Comparison of ENCODE assay signal across 9 mouse cellular contexts in genomic region chr11:121041212-121041611, GRCm38 (mm10). TPM values are rescaled to one million over a fixed set of nuclear protein-coding genes. Genes with fewer than 3 reads are reported as not detected.
A peak's percentile ranks its signal among the peaks of the same experiment; 100 is the strongest.
DNase-seq lines count a peak whose midpoint lies in the region; ATAC-seq and TF ChIP-seq lines count a peak whose summit lies in the region.
"Had no signal": no experiment of that assay in that cellular context is flagged by ENCODE, and none has a peak within 500 bp of the region (broad histone marks: within the 10 kb centered on the region; RNA-seq: fewer than 3 reads in every experiment).

No protein-coding gene starts in this region.

- H3K27ac ChIP-seq in embryonic facial prominence, embryonic 11.5 days (replicated peaks; ENCODE audit: low read depth, low read length), result no peak overlapping the region
- H3K27ac ChIP-seq in heart, embryonic 10.5 days, result no peak overlapping the region
- no peak overlapping the region for H3K27ac ChIP-seq in layer of hippocampus, adult 2 months
- H3K27ac ChIP-seq: midbrain, embryonic 12.5 days had no signal

- no peak overlapping the region for H3K9ac ChIP-seq in embryonic facial prominence, embryonic 11.5 days (replicated peaks; ENCODE audit: low read length)
- H3K9ac ChIP-seq: midbrain, embryonic 12.5 days had no signal

- H3K4me3 ChIP-seq in embryonic facial prominence, embryonic 11.5 days (ENCODE audit: low read depth, low read length), result no peak overlapping the region
- H3K4me3 ChIP-seq in heart, embryonic 10.5 days, result no peak overlapping the region
- H3K4me3 ChIP-seq in layer of hippocampus, adult 2 months, result no peak overlapping the region
- H3K4me3 ChIP-seq: midbrain, embryonic 12.5 days had no signal

- no peaks in the 10 kb centered on the region for H3K9me3 ChIP-seq in embryonic facial prominence, embryonic 11.5 days (replicated peaks; ENCODE audit: control insufficient read depth, low read length)
- H3K9me3 ChIP-seq in heart, embryonic 10.5 days, result no peaks in the 10 kb centered on the region
- H3K9me3 ChIP-seq: midbrain, embryonic 12.5 days had no signal

- DNase-seq in ES-CJ7 (ENCODE audit: low read depth, low spot score), result peak; percentile 84
- DNase-seq in adrenal gland, postnatal 36 days, result peak; percentile 91 to 92
- DNase-seq in embryonic facial prominence, embryonic 11.5 days (ENCODE audit: low spot score), result peak; percentile 86
- peak; percentile 86 for DNase-seq in heart, embryonic 10.5 days (ENCODE audit: low spot score)
- peak; percentile 72 to 89 for DNase-seq in layer of hippocampus, adult 2 months (ENCODE audit: low spot score in 2 of 2)
- DNase-seq in lung, postnatal 10 days, result peak; percentile 94
- DNase-seq in right cerebral cortex, postnatal 36 days (ENCODE audit: low spot score in 2 of 2), result peak; percentile 56 to 64
- peak; percentile 83 to 85 for DNase-seq in urinary bladder, postnatal 36 days (ENCODE audit: low spot score in 2 of 2)

- no peaks in the 10 kb centered on the region for H3K4me1 ChIP-seq in embryonic facial prominence, embryonic 11.5 days (ENCODE audit: control insufficient read depth, insufficient read depth, low read length)
- H3K4me1 ChIP-seq in heart, embryonic 10.5 days, result 0 out of 2 replicates have a peak, but pooled peaks cover 5% of the 10 kb centered on the region
- H3K4me1 ChIP-seq: midbrain, embryonic 12.5 days had no signal

- 10% methylated on average over 4 of the region's 4 CpGs for WGBS in embryonic facial prominence, embryonic 11.5 days
- WGBS in heart, embryonic 10.5 days, result 6% methylated on average over 4 of the region's 4 CpGs

- ATAC-seq in embryonic facial prominence, embryonic 11.5 days (replicated peaks; ENCODE audit: insufficient number of reproducible peaks, low FRiP score, low TSS enrichment, low read depth), result no peak

- no peaks in the 10 kb centered on the region; the same call in 1 of the 2 replicates for H3K27me3 ChIP-seq in embryonic facial prominence, embryonic 11.5 days (ENCODE audit: control insufficient read depth, insufficient read depth, low read length)
- H3K27me3 ChIP-seq in heart, embryonic 10.5 days (ENCODE audit: insufficient read depth, poor library complexity, severe bottlenecking), result peaks cover 41% of the 10 kb centered on the region
- H3K27me3 ChIP-seq: midbrain, embryonic 12.5 days had no signal

- H3K36me3 ChIP-seq in embryonic facial prominence, embryonic 11.5 days (replicated peaks; ENCODE audit: control insufficient read depth, insufficient read depth, low read depth, low read length), result no peaks in the 10 kb centered on the region
- no peaks in the 10 kb centered on the region for H3K36me3 ChIP-seq in heart, embryonic 10.5 days
- H3K36me3 ChIP-seq: midbrain, embryonic 12.5 days had no signal

- H3K4me2 ChIP-seq in embryonic facial prominence, embryonic 11.5 days (ENCODE audit: low read depth, low read length), result no peak overlapping the region
- H3K4me2 ChIP-seq: midbrain, embryonic 12.5 days had no signal

- TF ChIP-seq CTCF in layer of hippocampus, adult 2 months (conservative IDR thresholded peaks at IDR 0.05), result peak; percentile 88

RNA-seq across cellular contexts. Expression of gene Cd7, which starts 2.0 kb away (rescaled TPM):
- total RNA-seq in adrenal gland, postnatal 36 days (2021), result under 1 TPM; 0.30 to 0.53 TPM
- not detected in 2 replicates for polyA plus RNA-seq in embryonic facial prominence, embryonic 11.5 days (2014; fragmentation: Nextera tagmentation; extraction: Ambion mirVana)
- not detected in 2 replicates for polyA plus RNA-seq in heart, embryonic 10.5 days (2016; fragmentation: Nextera tagmentation; extraction: Ambion mirVana)
- total RNA-seq in layer of hippocampus, adult 2 months (2021), result not detected
- polyA plus RNA-seq: midbrain, embryonic 12.5 days had no signal

RNA-seq across cellular contexts. Expression of gene Sectm1b, which starts 22.2 kb away (rescaled TPM):
- total RNA-seq in adrenal gland, postnatal 36 days (2021), result not detected
- polyA plus RNA-seq in embryonic facial prominence, embryonic 11.5 days (2014; fragmentation: Nextera tagmentation; extraction: Ambion mirVana), result not detected in 2 replicates
- not detected in 2 replicates for polyA plus RNA-seq in heart, embryonic 10.5 days (2016; fragmentation: Nextera tagmentation; extraction: Ambion mirVana)
- total RNA-seq in layer of hippocampus, adult 2 months (2021), result not detected
- polyA plus RNA-seq: midbrain, embryonic 12.5 days had no signal

RNA-seq across cellular contexts. Expression of gene Sectm1a, which starts 39.8 kb away (rescaled TPM):
- total RNA-seq in adrenal gland, postnatal 36 days (2021), result not detected
- polyA plus RNA-seq in embryonic facial prominence, embryonic 11.5 days (2014; fragmentation: Nextera tagmentation; extraction: Ambion mirVana), result not detected in 2 replicates
- polyA plus RNA-seq in heart, embryonic 10.5 days (2016; fragmentation: Nextera tagmentation; extraction: Ambion mirVana), result not detected in 2 replicates
- total RNA-seq in layer of hippocampus, adult 2 months (2021), result not detected
- polyA plus RNA-seq: midbrain, embryonic 12.5 days had no signal

RNA-seq across cellular contexts. Expression of gene Csnk1d, which starts 50.1 kb away (rescaled TPM):
- total RNA-seq in adrenal gland, postnatal 36 days (2021), result 100 to 1,000 TPM; 126 to 127 TPM
- polyA plus RNA-seq in embryonic facial prominence, embryonic 11.5 days (2014; fragmentation: Nextera tagmentation; extraction: Ambion mirVana), result 60.3 and 66.1 TPM in 2 replicates
- 85.2 and 99.8 TPM in 2 replicates for polyA plus RNA-seq in heart, embryonic 10.5 days (2016; fragmentation: Nextera tagmentation; extraction: Ambion mirVana)
- total RNA-seq in layer of hippocampus, adult 2 months (2021), result 100 to 1,000 TPM; 133 to 136 TPM
